Mouse (Mus musculus): ENCODE data around the gene Tmem107. TPM values are rescaled to one million over a fixed set of nuclear protein-coding genes. Genes with fewer than 3 reads are reported as not detected.

Tmem107 gene
- total RNA-seq, 1 experiment, result 38.8 TPM

DNA sequence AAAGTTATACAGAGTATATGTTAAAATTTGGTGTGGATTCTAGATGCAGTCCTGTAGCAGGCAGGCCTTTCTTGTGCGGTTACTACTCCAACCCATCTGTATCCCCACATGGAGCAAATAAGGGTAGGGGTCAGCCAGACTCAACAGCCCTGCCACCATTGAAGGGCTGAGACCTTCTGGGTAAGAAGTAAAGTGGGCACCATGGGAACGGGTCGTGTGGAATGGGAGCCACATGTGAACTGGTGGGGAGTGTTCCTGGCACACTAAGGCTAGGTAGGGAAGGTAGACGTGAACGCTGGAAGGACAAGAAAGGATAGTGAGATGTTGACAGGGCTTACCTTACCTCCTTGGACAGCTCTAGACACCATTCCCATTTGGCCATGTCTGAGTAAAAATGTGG is 32.4 kb upstream of the Tmem107 start:
- H3K9me3 ChIP-seq (ENCODE audit: control insufficient read depth, insufficient read depth, low read depth, low read length), result no peaks in the 10 kb centered on the region
- TF ChIP-seq MAFK (IDR thresholded peaks at IDR 0.05; ENCODE audit: insufficient read depth, low read depth, low read length) (no peak), CHD2 (IDR thresholded peaks at IDR 0.05; ENCODE audit: low read depth, low read length) (no peak), HCFC1 (IDR thresholded peaks at IDR 0.05; ENCODE audit: borderline replicate concordance, insufficient read depth, low read length) (no peak), ZNF384 (IDR thresholded peaks at IDR 0.05; ENCODE audit: low read depth, low read length) (no peak), ZC3H11A (IDR thresholded peaks at IDR 0.05; ENCODE audit: borderline replicate concordance, low read depth, low read length) (no peak)
- H3K4me3 ChIP-seq (ENCODE audit: insufficient read depth in 1 of 2, low read depth in 1 of 2, low read length in 2 of 2, poor library complexity in 1 of 2, severe bottlenecking in 1 of 2), result no peak overlapping the region
- H3K36me3 ChIP-seq (ENCODE audit: control insufficient read depth, insufficient read depth, low read length, poor library complexity, severe bottlenecking), result peaks cover 23% of the 10 kb centered on the region
- H3K4me1 ChIP-seq (ENCODE audit: control insufficient read depth in 2 of 2, insufficient read depth in 2 of 2, low read length in 2 of 2, poor library complexity in 1 of 2), result peaks cover 1 to 20% of the 10 kb centered on the region in 2 experiments; a peak in 2 of 4 replicates
- no peak overlapping the region for H3K27ac ChIP-seq (ENCODE audit: insufficient read depth, low read depth, low read length, poor library complexity, severe bottlenecking)
- H3K9ac ChIP-seq (ENCODE audit: insufficient read depth, low read depth, low read length, poor library complexity, severe bottlenecking), result no peak overlapping the region
- no peak for DNase-seq (ENCODE audit: low read depth, low spot score)
- in situ Hi-C loops (cut with MboI; ENCODE audit: low sequenced_read_pairs in 2 of 2, unreplicated experiment in 2 of 2), result no loop called here

DNA sequence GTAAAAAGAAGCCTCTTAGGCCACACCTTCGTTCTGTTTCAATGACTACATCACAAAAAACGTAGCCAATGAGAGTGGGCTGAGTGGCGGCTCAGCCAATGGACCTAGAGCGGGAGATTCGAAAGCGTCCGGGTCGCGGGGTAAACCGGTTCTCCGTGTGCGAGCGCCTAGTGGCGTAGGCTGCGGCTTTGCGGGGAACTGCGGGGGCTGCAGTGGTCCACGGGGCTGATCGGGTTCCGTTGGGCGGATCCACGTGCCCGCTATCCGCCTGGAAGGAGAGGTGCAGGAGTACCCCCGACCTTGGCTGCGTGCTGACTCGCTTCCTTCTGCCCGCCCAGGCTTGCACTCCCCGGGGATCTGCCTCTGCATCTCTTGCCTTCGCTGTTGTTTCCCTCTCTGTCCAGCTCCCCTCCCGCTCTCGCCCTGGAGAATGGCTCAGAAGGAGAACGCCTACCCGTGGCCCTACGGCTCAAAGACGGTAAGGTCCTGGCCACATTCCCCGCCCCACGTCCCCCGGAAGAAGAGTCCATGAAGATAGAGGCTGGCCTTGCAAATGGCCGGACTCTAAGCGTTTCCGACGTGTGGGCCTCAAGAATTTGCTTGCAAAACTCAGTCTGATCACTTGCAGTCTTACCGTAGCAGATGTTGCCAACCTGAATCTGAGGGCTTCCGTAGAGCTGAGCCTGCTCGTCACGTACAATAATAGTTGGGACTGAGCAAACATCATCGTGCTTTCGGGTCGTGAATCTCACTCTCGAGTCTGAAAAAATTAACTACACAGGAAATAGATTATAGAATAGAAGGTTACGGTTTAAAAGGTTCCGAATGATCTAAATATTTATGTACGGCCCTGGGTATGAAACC is 24.8 kb upstream of the Tmem107 start, which contains the start of gene Aurkb:
TSS of gene Aurkb (plus strand) at position 117 of the 864 bp plus-strand sequence.
- TF ChIP-seq HCFC1 (IDR thresholded peaks at IDR 0.05; ENCODE audit: borderline replicate concordance, insufficient read depth, low read length) (peak; percentile 48; the same call in 1 of the 2 replicates), CHD2 (IDR thresholded peaks at IDR 0.05; ENCODE audit: low read depth, low read length) (peak; percentile 62; the same call in 1 of the 2 replicates), ZNF384 (IDR thresholded peaks at IDR 0.05; ENCODE audit: low read depth, low read length) (no peak), ZC3H11A (IDR thresholded peaks at IDR 0.05; ENCODE audit: borderline replicate concordance, low read depth, low read length) (no peak), MAFK (IDR thresholded peaks at IDR 0.05; ENCODE audit: insufficient read depth, low read depth, low read length) (no peak)
- Histone ChIP-seq H3K27ac (ENCODE audit: insufficient read depth, low read depth, low read length, poor library complexity, severe bottlenecking) (peak within 1 kb of the TSS; percentile 63), H3K9ac (ENCODE audit: insufficient read depth, low read depth, low read length, poor library complexity, severe bottlenecking) (peak within 1 kb of the TSS; percentile 89), H3K9me3 (ENCODE audit: control insufficient read depth, insufficient read depth, low read depth, low read length) (no peaks in the 10 kb centered on the region), H3K4me1 (ENCODE audit: control insufficient read depth in 2 of 2, insufficient read depth in 2 of 2, low read length in 2 of 2, poor library complexity in 1 of 2) (peaks cover 0 to 9% of the 10 kb centered on the region in 2 experiments; a peak in 3 of 4 replicates), H3K36me3 (ENCODE audit: control insufficient read depth, insufficient read depth, low read length, poor library complexity, severe bottlenecking) (peaks cover 26% of the 10 kb centered on the region), H3K4me3 (ENCODE audit: insufficient read depth in 1 of 2, low read depth in 1 of 2, low read length in 2 of 2, poor library complexity in 1 of 2, severe bottlenecking in 1 of 2) (peak within 1 kb of the TSS; percentile 82 to 84)
- in situ Hi-C loops (cut with MboI; ENCODE audit: low sequenced_read_pairs in 2 of 2, unreplicated experiment in 2 of 2), result no loop called here
- DNase-seq (ENCODE audit: low read depth, low spot score), result peak; percentile 75

DNA sequence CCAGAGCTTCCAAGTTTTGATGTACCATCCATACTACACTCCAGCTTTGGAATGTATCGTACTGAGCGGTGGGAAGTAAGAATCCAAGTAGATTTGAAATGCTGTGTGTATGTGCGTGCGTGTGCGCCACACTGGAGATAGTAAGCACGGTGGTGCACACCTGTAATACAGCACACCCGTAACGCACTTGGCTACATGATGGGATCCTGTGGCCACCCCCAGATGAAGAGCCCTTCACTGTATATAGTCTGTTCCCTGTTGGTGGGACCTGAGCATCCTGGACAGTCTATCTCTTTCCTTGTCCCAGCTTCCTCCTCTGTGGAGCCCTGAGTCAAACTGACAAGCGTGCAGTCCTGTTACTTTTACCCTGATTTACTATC is 24.2 kb upstream of the Tmem107 start:
- DNase-seq (ENCODE audit: low read depth, low spot score), result no peak
- Histone ChIP-seq H3K9ac (ENCODE audit: insufficient read depth, low read depth, low read length, poor library complexity, severe bottlenecking) (peak overlapping the region; percentile 89), H3K27ac (ENCODE audit: insufficient read depth, low read depth, low read length, poor library complexity, severe bottlenecking) (no peak overlapping the region), H3K9me3 (ENCODE audit: control insufficient read depth, insufficient read depth, low read depth, low read length) (no peaks in the 10 kb centered on the region), H3K4me3 (ENCODE audit: insufficient read depth in 1 of 2, low read depth in 1 of 2, low read length in 2 of 2, poor library complexity in 1 of 2, severe bottlenecking in 1 of 2) (peak overlapping the region; percentile 82 to 84), H3K4me1 (ENCODE audit: control insufficient read depth in 2 of 2, insufficient read depth in 2 of 2, low read length in 2 of 2, poor library complexity in 1 of 2) (peaks cover 0 to 9% of the 10 kb centered on the region in 2 experiments; a peak in 3 of 4 replicates), H3K36me3 (ENCODE audit: control insufficient read depth, insufficient read depth, low read length, poor library complexity, severe bottlenecking) (peaks cover 30% of the 10 kb centered on the region)
- no peak for TF ChIP-seq MAFK (IDR thresholded peaks at IDR 0.05; ENCODE audit: insufficient read depth, low read depth, low read length)
- in situ Hi-C loops (cut with MboI; ENCODE audit: low sequenced_read_pairs in 2 of 2, unreplicated experiment in 2 of 2), result no loop called here

DNA sequence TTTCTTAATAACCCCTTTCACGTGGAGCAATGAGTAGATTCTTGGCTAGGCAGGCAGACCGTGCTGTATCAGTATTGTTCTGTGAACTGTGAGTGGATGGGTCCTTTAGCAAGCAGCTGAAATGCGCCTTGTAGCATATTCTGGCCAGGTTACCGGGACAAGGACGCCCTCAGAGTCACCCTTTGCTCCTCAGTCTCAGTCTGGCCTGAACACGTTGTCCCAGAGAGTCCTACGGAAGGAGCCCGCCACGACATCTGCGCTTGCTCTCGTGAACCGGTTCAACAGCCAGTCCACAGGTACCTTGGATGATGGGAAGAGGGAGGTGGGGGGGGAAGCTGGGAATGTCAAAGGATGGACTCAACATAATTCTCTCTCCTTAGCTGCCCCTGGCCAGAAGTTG is 23.0 kb upstream of the Tmem107 start:
- Histone ChIP-seq H3K9me3 (ENCODE audit: control insufficient read depth, insufficient read depth, low read depth, low read length) (no peaks in the 10 kb centered on the region), H3K9ac (ENCODE audit: insufficient read depth, low read depth, low read length, poor library complexity, severe bottlenecking) (no peak overlapping the region), H3K36me3 (ENCODE audit: control insufficient read depth, insufficient read depth, low read length, poor library complexity, severe bottlenecking) (peaks cover 30% of the 10 kb centered on the region), H3K27ac (ENCODE audit: insufficient read depth, low read depth, low read length, poor library complexity, severe bottlenecking) (no peak overlapping the region), H3K4me1 (ENCODE audit: control insufficient read depth in 2 of 2, insufficient read depth in 2 of 2, low read length in 2 of 2, poor library complexity in 1 of 2) (peaks cover 0 to 9% of the 10 kb centered on the region in 2 experiments; a peak in 3 of 4 replicates), H3K4me3 (ENCODE audit: insufficient read depth in 1 of 2, low read depth in 1 of 2, low read length in 2 of 2, poor library complexity in 1 of 2, severe bottlenecking in 1 of 2) (no peak overlapping the region; a peak in 1 of 4 replicates)
- DNase-seq (ENCODE audit: low read depth, low spot score), result no peak
- in situ Hi-C loops (cut with MboI; ENCODE audit: low sequenced_read_pairs in 2 of 2, unreplicated experiment in 2 of 2), result no loop called here
- no peak for TF ChIP-seq MAFK (IDR thresholded peaks at IDR 0.05; ENCODE audit: insufficient read depth, low read depth, low read length)
- TF ChIP-seq CHD2 (IDR thresholded peaks at IDR 0.05; ENCODE audit: low read depth, low read length), result no peak
- TF ChIP-seq ZNF384 (IDR thresholded peaks at IDR 0.05; ENCODE audit: low read depth, low read length), result no peak
- no peak for TF ChIP-seq HCFC1 (IDR thresholded peaks at IDR 0.05; ENCODE audit: borderline replicate concordance, insufficient read depth, low read length)
- TF ChIP-seq ZC3H11A (IDR thresholded peaks at IDR 0.05; ENCODE audit: borderline replicate concordance, low read depth, low read length), result no peak
